Mouse (Mus musculus): ENCODE measurements around the gene Emilin3.

DNA sequence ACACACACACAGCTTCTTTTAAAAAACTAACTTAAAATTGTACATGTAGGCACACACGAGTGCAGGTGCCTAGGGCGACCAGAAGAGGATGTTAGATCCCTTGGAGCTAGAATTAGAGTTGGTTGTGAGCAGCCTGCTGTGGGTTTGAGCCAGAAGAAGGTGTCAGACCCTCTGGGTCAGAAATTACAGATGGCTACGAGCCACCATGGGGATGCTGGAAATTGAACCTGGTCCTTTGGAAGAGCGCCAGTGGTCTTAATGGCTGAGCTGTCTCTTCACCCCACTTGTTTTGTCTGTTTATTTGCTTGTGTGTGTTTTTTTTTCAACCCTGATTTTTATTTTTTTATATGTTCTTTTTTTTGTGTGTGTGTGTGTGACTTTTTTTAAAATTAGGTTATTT is 22.3 kb upstream of the Emilin3 start:
- no peak for TF ChIP-seq HCFC1 (IDR thresholded peaks at IDR 0.05; ENCODE audit: borderline replicate concordance, insufficient read depth, low read length)
- TF ChIP-seq ZNF384 (IDR thresholded peaks at IDR 0.05; ENCODE audit: low read depth, low read length) = no peak
